Mouse (Mus musculus): ENCODE measurements around the gene Gnao1.

The Gnao1 gene

GRCm38 (mm10) chr8:94011076-94012012, 201.6 kb downstream of the Gnao1 start:
- no peak for DNase-seq

DNA sequence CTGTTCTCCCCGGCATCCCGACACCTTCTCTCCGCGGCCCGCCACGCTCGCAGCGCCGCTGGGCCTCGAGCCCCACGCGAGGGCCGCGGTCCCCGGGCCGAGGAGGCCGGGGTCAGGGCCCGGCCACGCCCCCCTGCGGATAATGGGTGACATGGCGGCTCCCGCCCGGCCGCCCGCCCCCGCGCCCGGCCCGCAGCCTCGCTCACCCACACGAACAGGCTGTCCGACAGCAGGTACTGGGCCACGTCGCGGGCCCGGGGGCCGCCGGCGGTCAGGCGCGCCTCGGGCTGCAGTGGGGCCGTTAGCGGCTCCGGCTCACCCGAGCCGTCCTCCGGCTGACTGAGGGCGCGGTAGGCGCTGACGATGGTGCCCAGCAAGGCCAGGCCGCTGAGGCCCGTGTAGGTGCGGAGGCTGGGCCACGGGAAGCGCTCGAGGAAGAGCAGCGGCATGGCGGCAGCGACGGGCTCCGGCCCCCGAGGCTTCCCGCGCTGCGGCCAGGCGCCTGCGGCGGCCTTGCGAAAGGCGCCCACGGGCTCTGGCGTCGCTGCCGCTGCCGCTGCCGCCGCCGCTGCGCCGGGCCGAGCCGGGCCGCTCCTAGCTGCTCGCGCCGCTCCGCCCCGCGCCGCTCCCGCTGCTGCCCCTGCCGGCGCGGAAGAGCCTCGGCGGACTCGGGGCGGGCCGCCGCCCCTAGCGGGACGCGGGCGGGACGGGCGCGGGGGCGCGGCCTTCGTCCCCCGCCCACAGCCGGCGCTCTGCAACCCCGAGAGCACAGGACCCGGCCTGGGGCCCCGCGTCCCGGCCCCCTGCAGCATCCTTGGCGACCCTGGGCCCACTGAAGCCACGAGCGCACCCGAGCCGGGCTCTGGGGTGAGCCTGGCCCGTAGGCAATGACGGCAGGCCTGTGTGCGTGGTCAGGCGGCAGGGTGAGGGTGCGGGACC, 202.5 kb downstream of the Gnao1 start, which contains the start of gene Amfr:
Gene Amfr (minus strand): TSS at position 830 of the 939 bp plus-strand sequence.
- DNase-seq, result peak; percentile 74

- no peak for DNase-seq
Measured at GRCm38 (mm10) chr8:94013026-94013612, 203.4 kb downstream of the Gnao1 start.
